Mouse (Mus musculus): ENCODE results near the gene Kyat1. TPM values are rescaled to one million over a fixed set of nuclear protein-coding genes. Genes with fewer than 3 reads are reported as not detected.
A peak's percentile ranks its signal among the peaks of the same experiment; 100 is the strongest.
"Not testable (repeated sequence)": the region's sequence is repeated elsewhere in the genome, so short reads cannot be mapped to it uniquely, and the experiment has no call there.

The Kyat1 gene
- total and polyA plus RNA-seq, 2 experiments from 2014 or later = 17.9 to 34.3 TPM

DNA sequence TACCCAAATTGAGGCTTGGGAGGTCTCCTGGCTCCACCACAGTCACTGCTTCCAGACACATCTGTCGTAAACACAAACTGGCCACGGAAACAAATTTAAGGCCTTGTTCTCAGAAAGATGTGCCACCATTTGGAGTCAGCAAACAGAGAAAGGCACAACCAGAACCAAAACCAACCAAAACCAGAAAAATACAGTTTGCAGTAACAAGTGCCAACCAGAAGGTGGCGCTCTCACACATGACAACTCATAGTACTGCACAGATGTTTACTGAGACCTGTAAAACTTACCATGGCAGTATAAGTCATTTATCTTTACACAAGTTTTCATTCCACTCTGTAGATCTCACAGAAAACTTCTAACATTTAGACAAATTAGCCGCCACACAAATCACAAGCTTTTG lies 39.0 kb downstream of the Kyat1 start:
- H3K36me3 ChIP-seq (ENCODE audit: insufficient read depth, low read length) = no peaks in the 10 kb centered on the region
- H3K9ac ChIP-seq (replicated peaks; ENCODE audit: low read length) = no peak overlapping the region
- peak; percentile 58 for TF ChIP-seq CTCF (IDR thresholded peaks at IDR 0.05; ENCODE audit: low read depth)
- H3K4me2 ChIP-seq (ENCODE audit: low read depth, low read length) = no peak overlapping the region
- peak; percentile 28 for DNase-seq (ENCODE audit: low spot score)
- no peaks in the 10 kb centered on the region for H3K4me1 ChIP-seq (ENCODE audit: insufficient read depth, low read length)
- no peak overlapping the region for H3K4me3 ChIP-seq (ENCODE audit: low read length)
- H3K27me3 ChIP-seq (ENCODE audit: insufficient read depth, low read length) = no peaks in the 10 kb centered on the region
- ATAC-seq = no peak
- H3K9me3 ChIP-seq (ENCODE audit: low read length) = no peaks in the 10 kb centered on the region
- WGBS = 60% methylated on average over 4 of the region's 4 CpGs
- H3K27ac ChIP-seq = no peak overlapping the region

DNA sequence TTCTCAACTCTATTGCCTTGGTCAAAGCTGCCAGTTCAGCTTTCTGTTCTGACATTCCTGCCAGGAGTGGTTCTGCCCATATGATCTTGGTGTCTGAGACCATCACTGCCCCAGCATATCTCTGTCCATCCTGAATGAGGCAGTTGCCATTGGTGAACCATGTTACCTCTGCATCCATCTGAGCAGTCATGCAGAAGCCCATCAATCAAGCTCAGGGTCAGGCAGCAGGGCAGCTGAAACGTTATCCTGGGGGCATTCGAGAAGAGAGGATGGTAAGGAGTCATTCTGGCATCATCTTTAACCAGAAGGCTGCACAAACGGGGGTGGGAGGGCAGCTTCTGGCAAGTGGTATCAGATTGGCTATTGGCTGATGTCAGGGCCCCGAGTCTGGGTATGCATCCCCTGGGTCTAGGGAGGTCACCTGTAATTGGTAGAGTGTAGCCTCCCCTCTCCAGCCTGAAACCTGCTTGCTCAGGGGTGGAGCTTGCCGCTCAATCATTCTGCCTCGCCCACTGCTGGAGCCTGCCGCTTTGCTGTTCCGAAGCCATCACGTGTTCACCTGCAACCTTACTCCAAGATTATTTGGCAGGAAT lies 41.2 kb downstream of the Kyat1 start:
- Histone ChIP-seq H3K36me3 (ENCODE audit: insufficient read depth, low read length) (no peaks in the 10 kb centered on the region), H3K27me3 (ENCODE audit: insufficient read depth, low read length) (no peaks in the 10 kb centered on the region), H3K9ac (replicated peaks; ENCODE audit: low read length) (no peak overlapping the region), H3K4me2 (ENCODE audit: low read depth, low read length) (no peak overlapping the region), H3K4me1 (ENCODE audit: insufficient read depth, low read length) (no peaks in the 10 kb centered on the region), H3K9me3 (ENCODE audit: low read length) (no peaks in the 10 kb centered on the region), H3K4me3 (ENCODE audit: low read length) (no peak overlapping the region), H3K27ac (no peak overlapping the region)
- TF ChIP-seq CTCF (IDR thresholded peaks at IDR 0.05; ENCODE audit: low read depth) = no peak
- DNase-seq (ENCODE audit: low spot score) (no peak), ATAC-seq (peak; percentile 29; the same call in 1 of the 2 replicates)
- 47% methylated on average over 9 of the region's 9 CpGs for WGBS

DNA sequence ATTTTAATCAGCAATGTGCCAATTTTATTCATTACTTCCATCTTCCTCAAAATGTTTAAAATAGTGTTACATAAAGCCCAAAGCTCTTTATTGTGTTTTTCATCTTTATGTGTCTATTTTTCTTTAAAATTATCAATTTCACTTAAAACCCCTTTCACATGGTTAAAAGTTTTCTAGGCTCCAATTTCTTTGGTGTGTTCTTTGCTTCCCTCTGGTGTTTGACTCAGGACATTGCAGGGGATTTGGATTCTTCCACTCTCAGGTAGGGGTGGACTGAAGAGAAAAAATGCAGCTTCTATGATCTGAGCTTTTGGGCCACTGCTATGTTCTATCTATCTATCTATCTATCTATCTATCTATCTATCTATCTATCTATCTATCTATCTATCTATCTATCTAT lies 43.8 kb downstream of the Kyat1 start:
- TF ChIP-seq CTCF (IDR thresholded peaks at IDR 0.05; ENCODE audit: low read depth) = peak; percentile 77

DNA sequence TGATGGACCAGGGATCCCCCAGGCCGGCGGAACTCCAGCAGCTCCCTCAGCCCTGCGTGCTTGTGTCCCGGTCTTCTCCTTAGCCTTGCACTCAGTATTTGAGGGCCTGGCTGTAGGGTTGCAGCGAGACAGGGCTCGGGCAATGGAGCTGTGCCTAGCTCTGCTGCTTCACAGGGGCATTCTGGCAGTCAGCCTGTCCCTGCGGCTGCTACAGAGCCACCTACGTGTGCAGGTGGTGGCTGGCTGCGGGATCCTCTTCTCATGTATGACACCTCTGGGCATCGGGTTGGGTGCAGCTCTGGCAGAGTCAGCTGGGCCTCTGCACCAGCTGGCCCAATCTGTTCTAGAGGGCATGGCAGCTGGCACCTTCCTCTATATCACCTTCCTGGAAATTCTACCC lies 45.8 kb downstream of the Kyat1 start:
- WGBS = 86% methylated on average over 8 of the region's 10 CpGs
- ATAC-seq; H3K9me3 ChIP-seq (ENCODE audit: low read length): not testable (repeated sequence)

More for the DNA sequence above, 43.8 kb downstream of the Kyat1 start:
- Histone ChIP-seq H3K4me3 (ENCODE audit: low read length) (no peak overlapping the region), H3K9me3 (ENCODE audit: low read length) (no peaks in the 10 kb centered on the region), H3K4me1 (ENCODE audit: insufficient read depth, low read length) (no peaks in the 10 kb centered on the region), H3K27me3 (ENCODE audit: insufficient read depth, low read length) (no peaks in the 10 kb centered on the region), H3K9ac (replicated peaks; ENCODE audit: low read length) (no peak overlapping the region), H3K4me2 (ENCODE audit: low read depth, low read length) (no peak overlapping the region), H3K27ac (no peak overlapping the region), H3K36me3 (ENCODE audit: insufficient read depth, low read length) (no peaks in the 10 kb centered on the region)
- ATAC-seq = no peak
- peak; percentile 85 for DNase-seq (ENCODE audit: low spot score)

DNA sequence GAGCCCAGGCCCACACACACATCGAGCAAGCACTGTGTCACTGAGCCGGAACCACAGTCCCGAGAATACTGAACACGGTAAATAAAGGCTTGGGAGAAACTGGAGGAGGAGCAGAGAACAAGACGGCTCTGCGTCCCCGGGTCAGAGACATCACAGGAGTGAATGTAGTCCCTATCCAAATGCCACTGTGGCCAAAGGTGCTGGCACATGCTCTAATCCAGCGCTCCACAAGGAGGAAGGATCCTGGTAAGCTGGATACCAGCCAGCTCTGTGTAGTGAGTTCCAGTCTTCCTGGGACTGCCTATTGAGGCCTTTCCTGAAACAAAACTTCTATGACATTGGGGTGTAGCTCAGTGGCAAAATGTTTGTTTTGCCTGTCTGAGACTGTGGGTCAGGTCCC lies 53.0 kb downstream of the Kyat1 start:
- H3K4me1 ChIP-seq (ENCODE audit: insufficient read depth, low read length) = no peaks in the 10 kb centered on the region
- H3K9ac ChIP-seq (replicated peaks; ENCODE audit: low read length) = no peak overlapping the region
- H3K4me2 ChIP-seq (ENCODE audit: low read depth, low read length) = no peak overlapping the region
- ATAC-seq (no peak), DNase-seq (ENCODE audit: low spot score) (no peak)
- H3K27ac ChIP-seq = no peak overlapping the region
- H3K27me3 ChIP-seq (ENCODE audit: insufficient read depth, low read length) = no peaks in the 10 kb centered on the region
- no peak for TF ChIP-seq CTCF (IDR thresholded peaks at IDR 0.05; ENCODE audit: low read depth)
- peaks cover 29% of the 10 kb centered on the region for H3K36me3 ChIP-seq (ENCODE audit: insufficient read depth, low read length)
- H3K9me3 ChIP-seq (ENCODE audit: low read length) = no peaks in the 10 kb centered on the region
- no peak overlapping the region for H3K4me3 ChIP-seq (ENCODE audit: low read length)
- 72% methylated on average over 8 of the region's 8 CpGs for whole genome bisulfite sequencing

More for the DNA sequence above, 45.8 kb downstream of the Kyat1 start:
- H3K9ac ChIP-seq (replicated peaks; ENCODE audit: low read length); H3K4me2 ChIP-seq (ENCODE audit: low read depth, low read length); H3K4me3 ChIP-seq (ENCODE audit: low read length); H3K27ac ChIP-seq; H3K27me3 ChIP-seq (ENCODE audit: insufficient read depth, low read length); H3K36me3 ChIP-seq (ENCODE audit: insufficient read depth, low read length); H3K4me1 ChIP-seq (ENCODE audit: insufficient read depth, low read length); DNase-seq (ENCODE audit: low spot score): not testable (repeated sequence)

DNA sequence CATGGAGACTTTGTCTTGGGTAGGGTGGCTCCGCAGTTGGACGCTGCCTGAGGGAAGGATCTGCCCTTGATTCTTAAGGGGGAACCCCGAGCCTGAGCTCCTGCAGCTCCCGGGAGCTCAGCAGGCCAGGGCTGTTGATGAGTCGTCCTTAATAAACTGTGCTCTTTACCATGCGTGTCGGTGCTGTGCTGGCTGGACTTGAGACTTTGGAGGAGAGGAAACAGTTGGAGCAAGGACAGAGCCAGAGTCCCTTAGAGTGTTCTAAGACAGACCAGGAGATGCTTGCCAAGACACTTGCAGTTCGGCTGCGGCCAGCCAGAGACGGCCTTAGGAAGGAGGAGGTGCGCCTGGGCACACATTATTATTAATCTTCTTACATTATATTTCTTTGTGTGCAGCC lies 53.8 kb downstream of the Kyat1 start:
- H3K27ac ChIP-seq = no peak overlapping the region
- H3K9ac ChIP-seq (replicated peaks; ENCODE audit: low read length) = no peak overlapping the region
- DNase-seq (ENCODE audit: low spot score) (no peak), ATAC-seq (no peak)
- no peak overlapping the region for H3K4me2 ChIP-seq (ENCODE audit: low read depth, low read length)
- H3K27me3 ChIP-seq (ENCODE audit: insufficient read depth, low read length) = no peaks in the 10 kb centered on the region
- no peak for TF ChIP-seq CTCF (IDR thresholded peaks at IDR 0.05; ENCODE audit: low read depth)
- no peak overlapping the region for H3K4me3 ChIP-seq (ENCODE audit: low read length)
- H3K36me3 ChIP-seq (ENCODE audit: insufficient read depth, low read length) = peaks cover 37% of the 10 kb centered on the region
- H3K4me1 ChIP-seq (ENCODE audit: insufficient read depth, low read length) = no peaks in the 10 kb centered on the region
- WGBS = 76% methylated on average over 11 of the region's 11 CpGs
- H3K9me3 ChIP-seq (ENCODE audit: low read length) = no peaks in the 10 kb centered on the region

DNA sequence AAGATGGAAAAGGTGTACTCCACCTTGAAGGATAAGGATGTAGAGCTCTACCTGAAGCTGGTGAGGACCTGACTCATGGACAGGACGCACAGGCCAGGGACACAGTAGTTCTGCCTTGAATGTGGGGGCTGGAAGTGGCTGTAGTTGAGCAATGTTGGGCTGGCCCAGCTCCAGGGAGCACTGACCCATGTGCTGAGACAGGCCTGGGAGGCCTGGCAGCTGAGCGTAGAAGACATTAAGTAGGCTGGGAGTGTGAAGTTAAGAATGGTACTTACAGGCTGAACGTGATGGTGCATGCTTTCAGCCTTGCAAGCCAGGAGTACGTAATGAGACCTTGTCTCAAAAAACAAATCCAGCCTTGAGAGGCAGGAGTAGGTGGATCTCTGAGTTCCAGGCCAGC lies 58.2 kb downstream of the Kyat1 start:
- Histone ChIP-seq H3K36me3 (ENCODE audit: insufficient read depth, low read length) (peaks cover 68% of the 10 kb centered on the region), H3K27ac (no peak overlapping the region), H3K9me3 (ENCODE audit: low read length) (no peaks in the 10 kb centered on the region), H3K4me3 (ENCODE audit: low read length) (no peak overlapping the region), H3K4me2 (ENCODE audit: low read depth, low read length) (no peak overlapping the region), H3K27me3 (ENCODE audit: insufficient read depth, low read length) (no peaks in the 10 kb centered on the region), H3K4me1 (ENCODE audit: insufficient read depth, low read length) (no peaks in the 10 kb centered on the region), H3K9ac (replicated peaks; ENCODE audit: low read length) (no peak overlapping the region)
- 88% methylated on average over 4 of the region's 4 CpGs for WGBS
- DNase-seq (ENCODE audit: low spot score) (no peak), ATAC-seq (no peak)
- TF ChIP-seq CTCF (IDR thresholded peaks at IDR 0.05; ENCODE audit: low read depth) = no peak

Measured in hindbrain, postnatal 0 days (tissue).